Mouse (Mus musculus): ENCODE measurements at regions not wholly inside any gene's neighbourhood (a gene's known extent, or its start where the extent isn't known, plus 50 kb on each side); places are given as distances from the start of the nearest gene placed in this dataset.
"Not testable (repeated sequence)": the region's sequence is repeated elsewhere in the genome, so short reads cannot be mapped to it uniquely, and the experiment has no call there.

DNA sequence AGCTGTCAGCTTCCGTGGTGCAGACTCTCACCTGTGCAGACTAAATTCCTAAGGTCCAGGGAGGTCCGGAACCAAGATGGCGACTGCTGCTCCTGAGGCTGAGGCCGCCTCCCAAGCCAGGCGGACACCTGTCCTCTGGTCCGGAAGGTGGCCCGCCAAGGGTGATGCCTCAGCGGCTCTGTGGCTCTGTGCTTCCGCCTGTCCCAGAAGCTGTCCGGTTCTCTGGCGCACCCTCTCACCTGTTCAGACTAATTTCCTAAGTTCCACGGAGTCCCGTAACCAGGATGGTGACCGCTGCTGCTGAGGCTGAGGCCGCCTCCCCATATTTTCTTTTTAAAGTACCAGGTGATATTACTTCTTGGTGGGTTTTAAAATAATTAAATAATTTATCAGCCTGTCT lies 65.4 kb upstream of the B3galnt2 start:
- DNase-seq; intact Hi-C loops (cut with DNase I; ENCODE audit: low total_unique reads): not testable (repeated sequence)

GRCm38 (mm10) chr13:13889297-13890120 lies 64.8 kb upstream of the B3galnt2 start:
- DNase-seq: peak; percentile 92
- intact Hi-C loops (cut with DNase I; ENCODE audit: low total_unique reads): loop anchor here (5.0 kb wide), 1 partner anchor 283 kb away; no protein-coding TSS in a partner anchor

GRCm38 (mm10) chr13:13902186-13902585 lies 52.1 kb upstream of the B3galnt2 start:
- DNase-seq; intact Hi-C loops (cut with DNase I; ENCODE audit: low total_unique reads): not testable (repeated sequence)
